Mouse (Mus musculus) thymus, postnatal 10 days (tissue): Measurements from ENCODE around the gene Zdhhc21.

Source experiments
- DNase-seq, 2 experiments: peaks; one replicate each; pipeline ENCODE4 v3.0.0; 2021; ENCODE audit warnings: low spot score in 2 of 2

The Zdhhc21 gene

GRCm38 (mm10) chr4:82765513-82766216 is 94.1 kb downstream of the Zdhhc21 start:
- no peak for DNase-seq

GRCm38 (mm10) chr4:82763586-82763985 is 96.2 kb downstream of the Zdhhc21 start:
- DNase-seq: no peak

- no peak for DNase-seq
These were observed 97.2 kb downstream of the Zdhhc21 start for GRCm38 (mm10) chr4:82762430-82763119.

GRCm38 (mm10) chr4:82756295-82756626 is 103.5 kb downstream of the Zdhhc21 start:
- DNase-seq: no peak

GRCm38 (mm10) chr4:82755616-82756294 is 104.0 kb downstream of the Zdhhc21 start:
- no peak for DNase-seq
